Mouse (Mus musculus) cerebellum, adult 2 months (tissue): ENCODE measurements at regions not wholly inside any gene's neighbourhood (a gene's known extent, or its start where the extent isn't known, plus 50 kb on each side); places are given as distances from the start of the nearest gene placed in this dataset.

Experiments used
- CTCF ChIP-seq: fragments of 200-500 bp; IDR thresholded peaks from 2 replicates; pipeline ENCODE4 v1.5.1; 2011; ENCODE audit warnings: low read depth, mild to moderate bottlenecking, control low read depth, low read length, moderate library complexity, borderline replicate concordance; ENCODE audit not compliant: insufficient read depth
- POLR2A ChIP-seq: fragments of 200-500 bp; IDR thresholded peaks from 2 replicates; pipeline ENCODE4 v1.6.1; 2011; ENCODE audit warnings: low read length, control low read depth, borderline replicate concordance; ENCODE audit not compliant: insufficient read depth

DNA sequence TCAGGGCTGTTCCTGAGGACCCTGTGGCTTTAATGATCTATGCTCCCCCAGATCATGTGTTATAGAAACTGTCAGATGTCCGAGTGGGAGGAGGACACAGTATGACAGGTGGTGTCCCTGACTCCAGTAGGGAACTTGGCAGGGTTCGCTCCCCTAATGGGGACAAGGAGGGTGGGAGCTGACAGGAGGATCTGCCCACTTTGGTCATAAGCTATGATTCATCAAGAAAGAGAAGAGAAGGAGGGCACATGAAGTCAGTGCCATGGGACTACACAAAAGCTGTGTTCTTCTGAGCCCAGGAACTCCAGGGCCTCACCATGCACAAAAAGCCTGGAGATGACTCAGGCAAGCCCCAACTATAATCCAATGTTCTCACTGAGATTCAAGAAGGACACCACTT lies 162.2 kb upstream of the Brinp1 start:
- no peak for TF ChIP-seq CTCF
- no peak for TF ChIP-seq POLR2A
